Mouse (Mus musculus): ENCODE results near the gene Lpar5. TPM values are rescaled to one million over a fixed set of nuclear protein-coding genes. Genes with fewer than 3 reads are reported as not detected.

The Lpar5 gene
- total RNA-seq, 2 experiments from 2014 or later, result 0.40 to 0.66 TPM

GRCm38 (mm10) chr6:125081797-125082560 lies 14.3 kb downstream of the Lpar5 start:
- peak; percentile 86 to 97 for DNase-seq (ENCODE audit: low spot score in 2 of 2)
- intact Hi-C loops (cut with DNase I), result no loop called here

- DNase-seq (ENCODE audit: low spot score in 2 of 2), result no peak
- intact Hi-C loops (cut with DNase I), result loop anchor here (1.0 kb wide), 1 partner anchor 37 kb away; no protein-coding TSS in a partner anchor
These were observed 15.2 kb downstream of the Lpar5 start for GRCm38 (mm10) chr6:125082801-125083386.

- peak; percentile 76 to 81 for DNase-seq (ENCODE audit: low spot score in 2 of 2)
- intact Hi-C loops (cut with DNase I), result no loop called here
These were observed 16.7 kb downstream of the Lpar5 start for GRCm38 (mm10) chr6:125084424-125084823.

GRCm38 (mm10) chr6:125087937-125088336 lies 20.2 kb downstream of the Lpar5 start:
- no peak for DNase-seq (ENCODE audit: low spot score in 2 of 2)
- intact Hi-C loops (cut with DNase I), result no loop called here

GRCm38 (mm10) chr6:125088561-125089321 lies 21.0 kb downstream of the Lpar5 start:
- DNase-seq (ENCODE audit: low spot score in 2 of 2), result peak; percentile 69 to 85
- intact Hi-C loops (cut with DNase I), result no loop called here

- peak; percentile 87 to 95 for DNase-seq (ENCODE audit: low spot score in 2 of 2)
- intact Hi-C loops (cut with DNase I), result no loop called here
These were observed 22.0 kb downstream of the Lpar5 start for GRCm38 (mm10) chr6:125089521-125090321.

- intact Hi-C loops (cut with DNase I), result no loop called here
- DNase-seq (ENCODE audit: low spot score in 2 of 2), result no peak
These were observed 22.8 kb downstream of the Lpar5 start for GRCm38 (mm10) chr6:125090341-125091085.

- intact Hi-C loops (cut with DNase I), result no loop called here
- DNase-seq (ENCODE audit: low spot score in 2 of 2), result no peak
These were observed 24.7 kb downstream of the Lpar5 start for GRCm38 (mm10) chr6:125092372-125092771.

- DNase-seq (ENCODE audit: low spot score in 2 of 2), result no peak
- intact Hi-C loops (cut with DNase I), result no loop called here
These were observed 27.1 kb downstream of the Lpar5 start for GRCm38 (mm10) chr6:125094843-125095242.

GRCm38 (mm10) chr6:125095391-125096278 lies 27.9 kb downstream of the Lpar5 start, which contains the start of gene Chd4:
Gene Chd4, plus strand, starts transcription at chr6:125095981.
- peak; percentile 98 to 99 for DNase-seq (ENCODE audit: low spot score in 2 of 2)
- intact Hi-C loops (cut with DNase I), result no loop called here

GRCm38 (mm10) chr6:125096279-125096596 lies 28.5 kb downstream of the Lpar5 start:
- no peak for DNase-seq (ENCODE audit: low spot score in 2 of 2)
- intact Hi-C loops (cut with DNase I), result no loop called here

GRCm38 (mm10) chr6:125096597-125097345 lies 29.1 kb downstream of the Lpar5 start:
- peak; percentile 35 to 52 for DNase-seq (ENCODE audit: low spot score in 2 of 2)

GRCm38 (mm10) chr6:125097346-125097689 lies 29.6 kb downstream of the Lpar5 start:
- DNase-seq (ENCODE audit: low spot score in 2 of 2), result peak in 1 of 2 experiments; percentile 45
- intact Hi-C loops (cut with DNase I), result no loop called here

More at GRCm38 (mm10) chr6:125096597-125097345, 29.1 kb downstream of the Lpar5 start:
- intact Hi-C loops (cut with DNase I), result no loop called here

GRCm38 (mm10) chr6:125097951-125098350 lies 30.2 kb downstream of the Lpar5 start:
- DNase-seq (ENCODE audit: low spot score in 2 of 2), result no peak
- intact Hi-C loops (cut with DNase I), result no loop called here

- DNase-seq (ENCODE audit: low spot score in 2 of 2), result no peak
- intact Hi-C loops (cut with DNase I), result no loop called here
These were observed 30.8 kb downstream of the Lpar5 start for GRCm38 (mm10) chr6:125098513-125098912.

GRCm38 (mm10) chr6:125099421-125099971 lies 31.8 kb downstream of the Lpar5 start:
- DNase-seq (ENCODE audit: low spot score in 2 of 2), result no peak
- intact Hi-C loops (cut with DNase I), result no loop called here

- intact Hi-C loops (cut with DNase I), result no loop called here
- DNase-seq (ENCODE audit: low spot score in 2 of 2), result no peak
These were observed 33.7 kb downstream of the Lpar5 start for GRCm38 (mm10) chr6:125101444-125101843.
